Mouse (Mus musculus): ENCODE measurements around the gene Bace1.

GRCm38 (mm10) chr9:45811946-45812345 is 26.4 kb upstream of the Bace1 start:
- no peak for TF ChIP-seq CTCF (IDR thresholded peaks at IDR 0.05; ENCODE audit: low read depth, low read length)
- TF ChIP-seq GATA1 (IDR thresholded peaks at IDR 0.05; ENCODE audit: borderline replicate concordance, low read length) = no peak
- TF ChIP-seq TAL1 (conservative IDR thresholded peaks at IDR 0.05; ENCODE audit: low read depth, low read length) = no peak
- no peak for TF ChIP-seq POLR2AphosphoS5 (IDR thresholded peaks at IDR 0.05; ENCODE audit: insufficient replicate concordance, low read depth, low read length)
